Mouse (Mus musculus) myocyte (in vitro differentiated cells): ENCODE data around the gene Dtnb. TPM values are rescaled to one million over a fixed set of nuclear protein-coding genes. Genes with fewer than 3 reads are reported as not detected.

Experiments used
- H3K27me3 ChIP-seq: one replicate; pipeline ENCODE4 v1.6.1; 2011; ENCODE audit not compliant: control insufficient read depth, insufficient read depth, insufficient read length
- H3K36me3 ChIP-seq: one replicate; pipeline ENCODE4 v1.6.1; 2011; ENCODE audit not compliant: control insufficient read depth, insufficient read depth
- H3K4me2 ChIP-seq: one replicate; pipeline ENCODE4 v1.6.1; 2011; ENCODE audit warnings: low read depth, control low read depth
- H3K4me3 ChIP-seq: one replicate; pipeline ENCODE4 v1.5.1; 2011; ENCODE audit warnings: mild to moderate bottlenecking, control low read depth, moderate library complexity
- H3K79me2 ChIP-seq: one replicate; pipeline ENCODE4 v1.6.1; 2011; ENCODE audit not compliant: control insufficient read depth, insufficient read depth
- H3ac ChIP-seq: one replicate; pipeline ENCODE4 v1.6.1; 2011; ENCODE audit not compliant: control insufficient read depth, insufficient read length
- CEBPB ChIP-seq: IDR thresholded peaks from 2 replicates; pipeline ENCODE4 v1.6.1; 2011; ENCODE audit warnings: mild to moderate bottlenecking, moderate library complexity; ENCODE audit not compliant: poor library complexity, insufficient read depth, severe bottlenecking
- E2F4 ChIP-seq: IDR thresholded peaks from one replicate; pipeline ENCODE4 v1.6.1; 2011; ENCODE audit warnings: mild to moderate bottlenecking, control low read depth, moderate library complexity; ENCODE audit not compliant: insufficient read depth
- MAX ChIP-seq: IDR thresholded peaks from one replicate; pipeline ENCODE4 v1.6.1; 2011; ENCODE audit warnings: low read depth, mild to moderate bottlenecking, control low read depth
- MYOD1 ChIP-seq, 3 experiments: IDR thresholded peaks; one replicate each; pipeline ENCODE4 v1.6.1; 2011; ENCODE audit warnings: control low read depth in 2 of 3, low read depth in 2 of 3, mild to moderate bottlenecking in 2 of 3, moderate library complexity in 1 of 3; ENCODE audit not compliant: insufficient read length in 2 of 3, control insufficient read depth in 1 of 3
- MYOG ChIP-seq, 3 experiments: IDR thresholded peaks; one replicate each; pipeline ENCODE4 v1.6.1; 2011; ENCODE audit warnings: control low read depth in 2 of 3, low read depth in 2 of 3, mild to moderate bottlenecking in 2 of 3; ENCODE audit not compliant: insufficient read length in 2 of 3, control insufficient read depth in 1 of 3, insufficient read depth in 1 of 3
- POLR2A ChIP-seq: IDR thresholded peaks from one replicate; pipeline ENCODE4 v1.6.1; 2011; ENCODE audit warnings: low read depth, mild to moderate bottlenecking, control low read depth, moderate library complexity; ENCODE audit not compliant: insufficient read length
- POLR2AphosphoS2 ChIP-seq: IDR thresholded peaks from one replicate; pipeline ENCODE4 v1.6.1; 2011; ENCODE audit warnings: low read depth, control low read depth; ENCODE audit not compliant: insufficient read length
- REST ChIP-seq: IDR thresholded peaks from one replicate; pipeline ENCODE4 v1.6.1; 2011; ENCODE audit warnings: mild to moderate bottlenecking, control low read depth, moderate library complexity; ENCODE audit not compliant: insufficient read depth, insufficient read length
- SRF ChIP-seq: IDR thresholded peaks from one replicate; pipeline ENCODE4 v1.6.1; 2011; ENCODE audit warnings: low read depth; ENCODE audit not compliant: control insufficient read depth, insufficient read length
- TCF12 ChIP-seq: IDR thresholded peaks from one replicate; pipeline ENCODE4 v1.6.1; 2011; ENCODE audit warnings: mild to moderate bottlenecking, control low read depth; ENCODE audit not compliant: poor library complexity, insufficient read depth, severe bottlenecking
- TCF3 ChIP-seq: IDR thresholded peaks from one replicate; pipeline ENCODE4 v1.6.1; 2011; ENCODE audit warnings: low read depth, control low read depth; ENCODE audit not compliant: insufficient read length
- USF1 ChIP-seq: IDR thresholded peaks from one replicate; pipeline ENCODE4 v1.6.1; 2011; ENCODE audit warnings: low read depth, mild to moderate bottlenecking, control low read depth, moderate library complexity
- polyA plus RNA-seq: library from polyadenylated mRNA; unstranded; fragments of >200 nt; fragmentation: generic; extraction: Trizol; gene quantifications from one replicate; pipeline ENCODE4 v1.2.1, GENCODE M21; 2012; ENCODE audit warnings: missing spikeins

The Dtnb gene
- polyA plus RNA-seq, 1 experiment = 5.5 TPM

GRCm38 (mm10) chr12:3780931-3781471 lies 208.8 kb downstream of the Dtnb start:
- H3K4me3 ChIP-seq = no peak overlapping the region
- no peaks in the 10 kb centered on the region for H3K27me3 ChIP-seq
- TF ChIP-seq TCF12 (no peak), CEBPB (no peak), SRF (no peak), REST (no peak), E2F4 (no peak), USF1 (no peak), MAX (no peak), POLR2A (no peak), POLR2AphosphoS2 (no peak), MYOD1 (IDR thresholded peaks at IDR 0.05; ENCODE audit: control insufficient read depth in 1 of 3, insufficient read length in 2 of 3, low read depth in 2 of 3) (no peak), TCF3 (no peak), MYOG (IDR thresholded peaks at IDR 0.05; ENCODE audit: control insufficient read depth in 1 of 3, insufficient read depth in 1 of 3, insufficient read length in 2 of 3, low read depth in 2 of 3) (no peak)
- no peak overlapping the region for H3K4me2 ChIP-seq
- H3K79me2 ChIP-seq = no peaks in the 10 kb centered on the region
- no peaks in the 10 kb centered on the region for H3K36me3 ChIP-seq
- no peak overlapping the region for H3ac ChIP-seq

- TF ChIP-seq CEBPB = no peak
- TF ChIP-seq MAX = no peak
- Histone ChIP-seq H3K4me2 (no peak overlapping the region), H3K79me2 (no peaks in the 10 kb centered on the region), H3ac (no peak overlapping the region), H3K36me3 (no peaks in the 10 kb centered on the region), H3K27me3 (no peaks in the 10 kb centered on the region), H3K4me3 (no peak overlapping the region)
Observed at GRCm38 (mm10) chr12:3781482-3781881, 209.3 kb downstream of the Dtnb start.

GRCm38 (mm10) chr12:3783196-3783825 lies 211.1 kb downstream of the Dtnb start:
- Histone ChIP-seq H3ac (no peak overlapping the region), H3K4me3 (no peak overlapping the region), H3K36me3 (no peaks in the 10 kb centered on the region), H3K4me2 (no peak overlapping the region), H3K79me2 (no peaks in the 10 kb centered on the region), H3K27me3 (no peaks in the 10 kb centered on the region)
- TF ChIP-seq MAX = no peak

GRCm38 (mm10) chr12:3784258-3784657 lies 212.1 kb downstream of the Dtnb start:
- no peak overlapping the region for H3ac ChIP-seq
- no peak for TF ChIP-seq TCF12
- TF ChIP-seq POLR2A = no peak
- no peak for TF ChIP-seq MYOG (IDR thresholded peaks at IDR 0.05; ENCODE audit: control insufficient read depth in 1 of 3, insufficient read depth in 1 of 3, insufficient read length in 2 of 3, low read depth in 2 of 3)
- TF ChIP-seq MAX = no peak
- TF ChIP-seq USF1 = no peak
- no peak for TF ChIP-seq REST
- no peak for TF ChIP-seq POLR2AphosphoS2
- no peak for TF ChIP-seq E2F4
- TF ChIP-seq SRF = no peak
- no peak for TF ChIP-seq CEBPB
- TF ChIP-seq MYOD1 (IDR thresholded peaks at IDR 0.05; ENCODE audit: control insufficient read depth in 1 of 3, insufficient read length in 2 of 3, low read depth in 2 of 3) = no peak
- TF ChIP-seq TCF3 = no peak
- no peak overlapping the region for H3K4me3 ChIP-seq
- no peak overlapping the region for H3K4me2 ChIP-seq
- H3K36me3 ChIP-seq = no peaks in the 10 kb centered on the region
- no peaks in the 10 kb centered on the region for H3K27me3 ChIP-seq
- H3K79me2 ChIP-seq = no peaks in the 10 kb centered on the region

- Histone ChIP-seq H3K4me2 (no peak overlapping the region), H3K79me2 (no peaks in the 10 kb centered on the region), H3K27me3 (no peaks in the 10 kb centered on the region), H3ac (no peak overlapping the region), H3K4me3 (no peak overlapping the region), H3K36me3 (no peaks in the 10 kb centered on the region)
- TF ChIP-seq E2F4 = no peak
- TF ChIP-seq CEBPB = no peak
- TF ChIP-seq POLR2AphosphoS2 = no peak
- no peak for TF ChIP-seq TCF3
- TF ChIP-seq MAX = no peak
- no peak for TF ChIP-seq MYOD1 (IDR thresholded peaks at IDR 0.05; ENCODE audit: control insufficient read depth in 1 of 3, insufficient read length in 2 of 3, low read depth in 2 of 3)
- no peak for TF ChIP-seq POLR2A
- TF ChIP-seq MYOG (IDR thresholded peaks at IDR 0.05; ENCODE audit: control insufficient read depth in 1 of 3, insufficient read depth in 1 of 3, insufficient read length in 2 of 3, low read depth in 2 of 3) = no peak
- TF ChIP-seq REST = no peak
- TF ChIP-seq TCF12 = no peak
- no peak for TF ChIP-seq SRF
- TF ChIP-seq USF1 = no peak
Observed at GRCm38 (mm10) chr12:3784729-3785128, 212.5 kb downstream of the Dtnb start.
